Mouse (Mus musculus): ENCODE measurements at regions not wholly inside any gene's neighbourhood (a gene's known extent, or its start where the extent isn't known, plus 50 kb on each side); places are given as distances from the start of the nearest gene placed in this dataset.

DNA sequence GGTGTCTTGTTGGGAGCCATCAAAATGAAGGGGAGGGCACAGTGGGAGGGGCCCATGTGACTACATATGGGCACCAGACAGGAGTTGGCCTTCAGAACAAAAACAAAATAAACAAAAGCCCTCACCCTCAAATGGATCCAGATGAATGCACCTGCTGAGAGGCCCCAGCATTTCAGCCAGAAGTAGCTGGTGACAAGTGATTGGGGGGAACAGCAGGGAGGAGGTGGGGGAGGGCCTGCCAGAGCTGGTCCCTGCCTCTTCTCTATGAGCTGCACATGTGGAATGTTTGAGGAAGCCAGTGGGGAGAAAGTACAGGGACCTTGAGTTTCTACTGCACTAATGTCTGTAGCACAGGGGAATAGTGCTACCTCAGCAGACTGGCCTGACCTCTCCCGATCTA is 139.5 kb downstream of the Efnb2 start:
- no peaks in the 10 kb centered on the region for H3K9me3 ChIP-seq (ENCODE audit: control insufficient read depth, low read length)
- no peak overlapping the region for H3K27ac ChIP-seq (replicated peaks; ENCODE audit: low read depth, low read length)
- 79% methylated on average over 1 of the region's 1 CpGs for WGBS
- H3K4me3 ChIP-seq (replicated peaks; ENCODE audit: low read depth, low read length) = no peak overlapping the region
- H3K27me3 ChIP-seq (ENCODE audit: control insufficient read depth, insufficient read depth, low read length) = no peaks in the 10 kb centered on the region
- no peaks in the 10 kb centered on the region for H3K4me1 ChIP-seq (ENCODE audit: control insufficient read depth, insufficient read depth, low read length)
- no peak overlapping the region for H3K9ac ChIP-seq (replicated peaks; ENCODE audit: low read length)
- ATAC-seq (ENCODE audit: low FRiP score, low TSS enrichment) (no peak), DNase-seq (no peak)
- no peak overlapping the region for H3K4me2 ChIP-seq (ENCODE audit: low read length)
- H3K36me3 ChIP-seq (ENCODE audit: control insufficient read depth, insufficient read depth, low read length) = no peaks in the 10 kb centered on the region

DNA sequence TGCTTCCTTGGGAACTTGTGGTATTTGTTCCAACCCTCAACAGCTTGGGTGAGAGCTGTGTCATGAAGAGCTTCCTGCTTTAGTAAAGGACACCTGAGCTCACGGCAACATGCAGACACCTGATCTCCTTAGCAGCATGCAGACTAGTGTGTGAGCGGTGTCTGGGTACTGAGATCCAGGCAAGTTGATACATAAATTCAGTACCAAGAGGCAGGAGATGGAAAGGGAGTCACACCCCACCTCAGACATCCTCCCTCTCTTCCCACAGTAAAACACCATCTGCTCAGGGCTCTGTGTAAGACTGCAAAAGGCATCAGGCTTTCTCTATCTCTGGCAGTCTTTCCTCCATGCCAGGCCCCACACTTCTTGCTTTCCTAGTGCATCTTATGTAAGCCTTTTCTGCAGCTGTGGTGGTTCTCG is 141.3 kb downstream of the Efnb2 start:
- H3K27me3 ChIP-seq (ENCODE audit: control insufficient read depth, insufficient read depth, low read length) = no peaks in the 10 kb centered on the region
- H3K4me3 ChIP-seq (replicated peaks; ENCODE audit: low read depth, low read length) = no peak overlapping the region
- DNase-seq = no peak
- H3K4me2 ChIP-seq (ENCODE audit: low read length) = no peak overlapping the region
- H3K9ac ChIP-seq (replicated peaks; ENCODE audit: low read length) = no peak overlapping the region
- no peak overlapping the region for H3K27ac ChIP-seq (replicated peaks; ENCODE audit: low read depth, low read length)
- H3K9me3 ChIP-seq (ENCODE audit: control insufficient read depth, low read length) = no peaks in the 10 kb centered on the region
- no peak for ATAC-seq (ENCODE audit: low FRiP score, low TSS enrichment)
- H3K4me1 ChIP-seq (ENCODE audit: control insufficient read depth, insufficient read depth, low read length) = no peaks in the 10 kb centered on the region
- 92% methylated on average over 3 of the region's 3 CpGs for WGBS
- H3K36me3 ChIP-seq (ENCODE audit: control insufficient read depth, insufficient read depth, low read length) = no peaks in the 10 kb centered on the region

DNA sequence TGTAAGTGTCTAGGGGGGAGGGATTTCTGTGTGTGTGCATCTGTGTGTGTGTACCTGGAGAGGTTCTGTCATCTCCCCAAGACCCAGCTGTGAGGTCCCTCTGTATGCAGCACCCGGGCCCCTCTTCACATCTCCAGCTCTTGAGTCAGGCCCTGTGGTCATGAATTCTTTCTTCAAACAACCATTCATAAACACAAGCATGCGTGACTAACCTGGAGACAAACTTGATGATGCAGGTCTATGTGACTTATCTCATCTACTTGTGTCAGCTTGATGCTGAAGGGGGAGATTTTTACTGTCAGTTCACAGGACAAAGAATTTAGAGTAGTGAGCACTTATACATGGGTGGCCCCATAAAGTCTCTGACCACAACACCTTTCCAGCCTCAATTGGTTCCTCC is 143.4 kb downstream of the Efnb2 start:
- Histone ChIP-seq H3K36me3 (ENCODE audit: control insufficient read depth, insufficient read depth, low read length) (no peaks in the 10 kb centered on the region), H3K9ac (replicated peaks; ENCODE audit: low read length) (no peak overlapping the region), H3K4me3 (replicated peaks; ENCODE audit: low read depth, low read length) (no peak overlapping the region), H3K4me2 (ENCODE audit: low read length) (no peak overlapping the region), H3K27ac (replicated peaks; ENCODE audit: low read depth, low read length) (no peak overlapping the region), H3K9me3 (ENCODE audit: control insufficient read depth, low read length) (no peaks in the 10 kb centered on the region), H3K4me1 (ENCODE audit: control insufficient read depth, insufficient read depth, low read length) (no peaks in the 10 kb centered on the region), H3K27me3 (ENCODE audit: control insufficient read depth, insufficient read depth, low read length) (no peaks in the 10 kb centered on the region)
- 68% methylated on average over 2 of the region's 2 CpGs for WGBS
- DNase-seq (no peak), ATAC-seq (ENCODE audit: low FRiP score, low TSS enrichment) (no peak)

DNA sequence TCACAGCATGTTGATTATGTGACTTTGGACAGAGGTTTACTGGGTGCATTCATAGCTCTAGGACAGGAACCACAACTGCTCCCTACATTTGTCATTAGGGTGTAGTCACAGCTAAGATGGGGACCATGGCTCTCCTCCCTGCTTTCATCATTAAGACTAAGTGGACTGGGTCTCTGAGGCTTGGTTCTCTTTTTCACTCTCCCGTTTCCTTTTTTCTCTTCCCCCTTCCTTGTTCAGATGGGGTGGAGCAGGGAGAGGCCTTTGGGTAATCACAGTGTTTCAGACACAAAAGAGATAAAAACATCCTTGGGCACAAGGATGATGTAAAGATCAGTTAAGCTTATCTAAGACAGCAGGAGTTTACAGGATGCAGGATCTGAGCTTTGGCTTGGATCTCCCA is 144.8 kb downstream of the Efnb2 start:
- H3K4me2 ChIP-seq (ENCODE audit: low read length) = no peak overlapping the region
- no peak for ATAC-seq (ENCODE audit: low FRiP score, low TSS enrichment)
- no peaks in the 10 kb centered on the region for H3K36me3 ChIP-seq (ENCODE audit: control insufficient read depth, insufficient read depth, low read length)
- no peaks in the 10 kb centered on the region for H3K27me3 ChIP-seq (ENCODE audit: control insufficient read depth, insufficient read depth, low read length)
- no peak overlapping the region for H3K9ac ChIP-seq (replicated peaks; ENCODE audit: low read length)
- no peaks in the 10 kb centered on the region for H3K4me1 ChIP-seq (ENCODE audit: control insufficient read depth, insufficient read depth, low read length)
- no peak overlapping the region for H3K4me3 ChIP-seq (replicated peaks; ENCODE audit: low read depth, low read length)
- 25% methylated on average over 1 of the region's 1 CpGs for WGBS
- no peak for DNase-seq
- H3K27ac ChIP-seq (replicated peaks; ENCODE audit: low read depth, low read length) = no peak overlapping the region
- no peaks in the 10 kb centered on the region for H3K9me3 ChIP-seq (ENCODE audit: control insufficient read depth, low read length)

DNA sequence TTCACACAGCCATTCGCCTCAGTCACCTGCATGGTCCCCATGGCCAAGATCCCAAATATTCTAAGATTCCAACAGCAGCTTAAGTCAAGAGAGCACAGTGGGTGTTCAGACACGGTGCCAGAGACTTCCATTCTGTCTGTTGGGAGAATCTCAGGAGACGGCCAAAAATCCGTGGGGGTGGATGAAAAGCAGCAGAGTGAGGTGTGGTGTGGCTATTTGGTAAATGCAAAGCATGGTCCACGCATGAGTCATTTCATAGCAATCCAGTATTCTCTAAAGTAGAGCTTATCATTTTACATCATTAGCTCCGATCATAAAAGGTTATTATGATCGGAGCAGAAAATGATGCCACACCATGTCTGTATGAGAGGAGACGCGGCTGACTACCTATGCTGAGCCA is 161.1 kb downstream of the Efnb2 start:
- ATAC-seq (ENCODE audit: low FRiP score, low TSS enrichment) = no peak
- 91% methylated on average over 9 of the region's 9 CpGs for WGBS

DNA sequence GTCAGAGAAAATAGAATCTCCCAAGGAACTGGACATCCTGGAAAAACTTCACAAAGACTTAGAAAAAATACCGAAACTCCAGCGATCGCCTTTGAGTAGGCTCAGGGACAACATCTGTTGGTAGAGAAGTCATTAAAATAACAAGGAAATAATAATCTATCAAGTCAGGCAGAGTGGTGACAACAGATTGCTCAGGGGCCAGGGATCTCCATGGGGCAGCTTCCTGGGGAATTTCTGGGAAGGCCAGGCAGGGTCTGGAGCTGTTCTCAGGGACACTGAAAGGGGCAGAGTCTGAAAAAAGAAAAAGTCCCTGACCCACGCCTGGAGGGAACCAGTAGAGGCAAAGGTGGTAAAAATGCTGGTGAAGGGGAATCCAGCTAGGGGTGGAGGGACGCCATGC is 162.3 kb downstream of the Efnb2 start:
- no peak for DNase-seq
- Histone ChIP-seq H3K4me3 (replicated peaks; ENCODE audit: low read depth, low read length) (no peak overlapping the region), H3K9me3 (ENCODE audit: control insufficient read depth, low read length) (no peaks in the 10 kb centered on the region), H3K9ac (replicated peaks; ENCODE audit: low read length) (no peak overlapping the region), H3K36me3 (ENCODE audit: control insufficient read depth, insufficient read depth, low read length) (no peaks in the 10 kb centered on the region), H3K27me3 (ENCODE audit: control insufficient read depth, insufficient read depth, low read length) (peaks cover 8% of the 10 kb centered on the region; the same call in 1 of the 2 replicates), H3K4me2 (ENCODE audit: low read length) (no peak overlapping the region), H3K27ac (replicated peaks; ENCODE audit: low read depth, low read length) (no peak overlapping the region), H3K4me1 (ENCODE audit: control insufficient read depth, insufficient read depth, low read length) (0 out of 2 replicates have a peak, but pooled peaks cover 6% of the 10 kb centered on the region)
- ATAC-seq (ENCODE audit: low FRiP score, low TSS enrichment) = no peak
- WGBS = 69% methylated on average over 5 of the region's 5 CpGs

More for the DNA sequence above, 161.1 kb downstream of the Efnb2 start:
- Histone ChIP-seq H3K9me3 (ENCODE audit: control insufficient read depth, low read length) (no peaks in the 10 kb centered on the region), H3K36me3 (ENCODE audit: control insufficient read depth, insufficient read depth, low read length) (no peaks in the 10 kb centered on the region), H3K9ac (replicated peaks; ENCODE audit: low read length) (no peak overlapping the region), H3K4me1 (ENCODE audit: control insufficient read depth, insufficient read depth, low read length) (0 out of 2 replicates have a peak, but pooled peaks cover 6% of the 10 kb centered on the region), H3K27ac (replicated peaks; ENCODE audit: low read depth, low read length) (no peak overlapping the region), H3K4me3 (replicated peaks; ENCODE audit: low read depth, low read length) (no peak overlapping the region), H3K27me3 (ENCODE audit: control insufficient read depth, insufficient read depth, low read length) (peaks cover 8% of the 10 kb centered on the region; the same call in 1 of the 2 replicates), H3K4me2 (ENCODE audit: low read length) (no peak overlapping the region)
- no peak for DNase-seq

DNA sequence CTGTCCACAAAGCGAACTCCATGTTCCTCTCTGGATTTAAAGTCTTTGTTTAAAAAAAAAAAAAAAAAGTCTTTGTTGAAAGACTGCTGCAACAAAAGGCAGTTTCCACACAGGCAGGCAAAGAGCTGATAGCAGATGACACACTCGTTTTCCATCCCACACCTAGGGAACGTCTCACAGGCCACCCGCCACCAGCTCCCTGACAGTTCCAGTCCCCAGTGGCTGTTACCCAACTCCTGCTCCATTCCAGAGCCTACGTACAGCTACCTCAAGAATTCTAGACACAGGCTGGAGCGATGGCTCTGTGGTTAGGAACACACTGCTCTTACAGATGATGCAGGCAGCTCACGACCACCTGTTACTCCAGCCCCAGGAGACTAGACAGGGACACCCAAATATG is 165.6 kb downstream of the Efnb2 start:
- Histone ChIP-seq H3K27me3 (ENCODE audit: control insufficient read depth, insufficient read depth, low read length) (peaks cover 8% of the 10 kb centered on the region), H3K4me3 (replicated peaks; ENCODE audit: low read depth, low read length) (no peak overlapping the region), H3K27ac (replicated peaks; ENCODE audit: low read depth, low read length) (no peak overlapping the region), H3K4me2 (ENCODE audit: low read length) (no peak overlapping the region), H3K4me1 (ENCODE audit: control insufficient read depth, insufficient read depth, low read length) (peaks cover 8% of the 10 kb centered on the region), H3K9me3 (ENCODE audit: control insufficient read depth, low read length) (no peaks in the 10 kb centered on the region), H3K36me3 (ENCODE audit: control insufficient read depth, insufficient read depth, low read length) (no peaks in the 10 kb centered on the region), H3K9ac (replicated peaks; ENCODE audit: low read length) (no peak overlapping the region)
- no peak for ATAC-seq (ENCODE audit: low FRiP score, low TSS enrichment)
- WGBS = 59% methylated on average over 7 of the region's 7 CpGs
- no peak for DNase-seq

DNA sequence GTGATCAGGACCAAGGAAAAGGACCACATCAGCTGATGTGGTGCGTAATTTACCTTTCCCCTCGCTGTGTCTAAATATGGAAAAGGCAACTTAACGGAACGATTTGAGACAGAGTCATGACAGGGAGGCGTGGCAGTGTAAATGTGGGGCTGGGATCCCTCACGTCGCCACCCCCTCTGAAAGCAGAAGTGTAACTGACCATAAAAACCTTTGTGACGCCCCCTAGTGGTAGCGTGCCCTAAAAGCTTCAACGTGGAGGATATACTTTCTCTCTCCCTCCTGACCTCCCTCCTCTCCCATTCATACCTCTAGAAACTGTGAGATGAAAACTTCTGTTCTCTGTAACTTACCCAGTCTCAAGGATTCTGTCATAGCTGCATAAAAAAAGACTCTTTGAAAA is 166.8 kb downstream of the Efnb2 start:
- no peak for DNase-seq
- H3K9ac ChIP-seq (replicated peaks; ENCODE audit: low read length) = no peak overlapping the region
- no peaks in the 10 kb centered on the region for H3K36me3 ChIP-seq (ENCODE audit: control insufficient read depth, insufficient read depth, low read length)
- H3K27ac ChIP-seq (replicated peaks; ENCODE audit: low read depth, low read length) = no peak overlapping the region
- H3K4me3 ChIP-seq (replicated peaks; ENCODE audit: low read depth, low read length) = no peak overlapping the region
- H3K27me3 ChIP-seq (ENCODE audit: control insufficient read depth, insufficient read depth, low read length) = peaks cover 8% of the 10 kb centered on the region
- ATAC-seq (ENCODE audit: low FRiP score, low TSS enrichment) = no peak
- H3K4me2 ChIP-seq (ENCODE audit: low read length) = no peak overlapping the region
- H3K4me1 ChIP-seq (ENCODE audit: control insufficient read depth, insufficient read depth, low read length) = peaks cover 19% of the 10 kb centered on the region
- H3K9me3 ChIP-seq (ENCODE audit: control insufficient read depth, low read length) = no peaks in the 10 kb centered on the region
- 90% methylated on average over 10 of the region's 10 CpGs for WGBS

DNA sequence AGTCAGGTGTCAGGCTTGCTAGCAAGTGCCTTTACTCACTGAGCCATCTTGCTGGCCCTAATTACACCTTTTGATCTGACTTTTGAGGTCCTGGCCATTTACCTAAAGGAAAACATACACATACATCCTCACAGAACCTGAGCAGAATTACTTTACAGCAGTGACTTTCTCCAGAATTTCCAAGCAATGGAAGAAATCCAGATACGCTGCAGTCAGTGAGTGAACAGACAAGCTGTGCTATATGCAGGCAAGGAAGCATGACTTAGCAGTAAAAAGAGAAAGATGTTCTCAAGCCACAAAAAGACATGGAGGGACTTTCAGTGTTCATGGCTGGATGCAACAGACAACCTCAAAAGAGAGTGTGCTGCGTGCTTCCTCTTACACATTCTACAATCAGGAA is 169.1 kb downstream of the Efnb2 start:
- WGBS = 84% methylated on average over 2 of the region's 2 CpGs

More for the DNA sequence above, 169.1 kb downstream of the Efnb2 start:
- Histone ChIP-seq H3K9me3 (ENCODE audit: control insufficient read depth, low read length) (no peaks in the 10 kb centered on the region), H3K9ac (replicated peaks; ENCODE audit: low read length) (no peak overlapping the region), H3K36me3 (ENCODE audit: control insufficient read depth, insufficient read depth, low read length) (no peaks in the 10 kb centered on the region), H3K4me1 (ENCODE audit: control insufficient read depth, insufficient read depth, low read length) (peaks cover 29% of the 10 kb centered on the region), H3K4me2 (ENCODE audit: low read length) (no peak overlapping the region), H3K4me3 (replicated peaks; ENCODE audit: low read depth, low read length) (no peak overlapping the region), H3K27me3 (ENCODE audit: control insufficient read depth, insufficient read depth, low read length) (peaks cover 6% of the 10 kb centered on the region), H3K27ac (replicated peaks; ENCODE audit: low read depth, low read length) (no peak overlapping the region)
- no peak for ATAC-seq (ENCODE audit: low FRiP score, low TSS enrichment)
- DNase-seq = no peak
